Mouse (Mus musculus) olfactory bulb, adult 2 months (tissue): Measurements from ENCODE around the gene Vwa5b1.
A peak's percentile ranks its signal among the peaks of the same experiment; 100 is the strongest.

Source experiments
- CTCF ChIP-seq: fragments of 200-500 bp; IDR thresholded peaks from 2 replicates; pipeline ENCODE4 v1.5.1; 2012; ENCODE audit warnings: low read depth, mild to moderate bottlenecking, low read length, moderate library complexity; ENCODE audit not compliant: insufficient read depth
- POLR2A ChIP-seq: fragments of 200-500 bp; IDR thresholded peaks from 2 replicates; pipeline ENCODE4 v1.6.1; 2012; ENCODE audit warnings: mild to moderate bottlenecking, low read depth, low read length, moderate library complexity; ENCODE audit not compliant: insufficient read depth

DNA sequence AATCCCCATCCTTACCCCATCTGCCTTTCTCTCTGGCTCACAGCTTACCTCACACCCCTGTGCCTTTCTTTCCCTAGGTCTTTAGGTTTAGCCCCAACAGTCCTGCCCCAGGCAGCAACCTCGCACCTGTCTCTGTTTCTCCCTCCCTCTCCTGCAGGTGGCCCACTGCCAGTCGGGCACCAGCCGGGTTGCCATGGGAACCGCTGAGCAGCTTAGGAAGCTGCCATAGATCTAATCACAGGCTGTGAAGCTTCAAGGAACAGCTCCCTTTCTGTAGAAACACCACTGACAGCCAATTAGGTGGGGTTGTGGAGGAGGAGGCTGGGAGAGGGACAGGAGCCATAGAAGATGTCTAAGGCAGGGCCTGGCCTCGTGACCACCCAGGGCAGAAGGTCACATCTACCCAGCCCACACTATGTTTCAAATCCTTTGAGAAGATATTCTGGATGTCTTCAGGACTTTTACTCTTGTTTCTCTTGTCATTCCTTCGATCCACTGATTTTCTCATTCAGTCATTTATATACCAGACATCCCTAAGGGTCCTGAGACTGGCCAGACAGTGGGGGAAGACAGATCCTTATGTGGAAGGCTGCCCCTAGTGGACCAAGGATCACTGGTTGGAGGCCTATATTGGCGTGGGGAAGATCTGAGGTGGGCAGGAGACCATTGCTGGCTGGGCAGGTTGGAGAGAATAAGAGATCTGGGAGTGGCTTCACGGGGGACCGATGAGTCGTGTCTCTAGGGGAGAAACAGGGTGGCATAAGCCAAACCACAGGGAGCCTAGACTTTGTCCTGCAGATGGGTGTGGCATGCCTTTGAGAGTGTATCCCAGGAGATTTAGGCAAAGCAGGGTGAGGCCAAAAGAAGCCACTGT, 98.2 kb downstream of the Vwa5b1 start:
- 0 out of 2 replicates have a peak, but pooled peaks have one; percentile 18 for TF ChIP-seq CTCF
- no peak for TF ChIP-seq POLR2A
